Mouse (Mus musculus) C2C12 (cell line): ENCODE results near the gene Gm28729.

ENCODE experiments used
- CEBPB ChIP-seq: IDR thresholded peaks from one replicate; pipeline ENCODE4 v1.6.1; 2011; ENCODE audit warnings: low read depth, mild to moderate bottlenecking, control low read depth, moderate library complexity
- CTCF ChIP-seq: IDR thresholded peaks from one replicate; pipeline ENCODE4 v1.5.1; 2011; ENCODE audit not compliant: control insufficient read depth, insufficient read depth, insufficient read length
- FOSL1 ChIP-seq: IDR thresholded peaks from one replicate; pipeline ENCODE4 v1.8.0; 2011; ENCODE audit warnings: mild to moderate bottlenecking, low read length; ENCODE audit not compliant: poor library complexity, insufficient read depth, severe bottlenecking
- MAX ChIP-seq: IDR thresholded peaks from one replicate; pipeline ENCODE4 v1.6.1; 2011; ENCODE audit warnings: mild to moderate bottlenecking, control low read depth
- MYOG ChIP-seq: IDR thresholded peaks from one replicate; pipeline ENCODE4 v1.6.1; 2011; ENCODE audit not compliant: control insufficient read depth, insufficient read length; ENCODE audit errors: extremely low read depth
- USF1 ChIP-seq: IDR thresholded peaks from one replicate; pipeline ENCODE4 v1.6.1; 2011; ENCODE audit warnings: low read depth, mild to moderate bottlenecking, control low read depth, moderate library complexity

GRCm38 (mm10) chr9:96442081-96442480, 83.0 kb downstream of the Gm28729 start:
- TF ChIP-seq CTCF (no peak), MAX (no peak), USF1 (no peak), MYOG (no peak), CEBPB (no peak), FOSL1 (no peak)
